Mouse (Mus musculus) CH12.LX (cell line): ENCODE results near the gene Capn13. TPM values are rescaled to one million over a fixed set of nuclear protein-coding genes. Genes with fewer than 3 reads are reported as not detected.

Experiments
- DNase-seq: peaks from one replicate; pipeline ENCODE4 v3.0.0-alpha.2; 2013; ENCODE audit errors: extremely low read depth
- H3K27ac ChIP-seq: 2 replicates; pipeline ENCODE4 v1.5.1; 2012; ENCODE audit warnings: low read depth, mild to moderate bottlenecking, control low read depth, moderate library complexity; ENCODE audit not compliant: insufficient read depth
- H3K27me3 ChIP-seq: replicated peaks from 2 replicates; pipeline ENCODE3; 2012; ENCODE audit warnings: inconsistent platforms
- H3K36me3 ChIP-seq, 2 experiments: replicated peaks in 1 of 2; 2 replicates each; pipeline versions ENCODE3 to v1.6.1; 2012; ENCODE audit warnings: inconsistent platforms in 1 of 2, low read length in 1 of 2, mild to moderate bottlenecking in 1 of 2, mixed read lengths in 1 of 2, moderate library complexity in 1 of 2; ENCODE audit not compliant: control insufficient read depth in 1 of 2, insufficient read depth in 1 of 2
- H3K4me1 ChIP-seq, 2 experiments: 2 replicates each; pipeline ENCODE4 v1.6.1; 2012; ENCODE audit warnings: inconsistent platforms in 1 of 2, moderate library complexity in 1 of 2; ENCODE audit not compliant: insufficient read depth in 2 of 2, control insufficient read depth in 1 of 2
- H3K4me2 ChIP-seq: 2 replicates; pipeline ENCODE4 v1.6.1; 2012; ENCODE audit warnings: low read depth, mild to moderate bottlenecking, control low read depth; ENCODE audit not compliant: poor library complexity, insufficient read depth, severe bottlenecking
- H3K4me3 ChIP-seq, 3 experiments: fragments of 150-350 bp in 1 of 3; sonication (generic) in 1 of 3; replicated peaks in 1 of 3; 2 replicates each; pipeline versions ENCODE3 to v1.5.1; 2011 to 2012; ENCODE audit warnings: low read depth in 2 of 3, low read length in 2 of 3, mild to moderate bottlenecking in 2 of 3, moderate library complexity in 2 of 3, control low read depth in 1 of 3, improper control_type of control experiment in 1 of 3, inconsistent platforms in 1 of 3, mixed read lengths in 1 of 3; ENCODE audit not compliant: poor library complexity in 1 of 3
- H3K79me2 ChIP-seq: replicated peaks from 2 replicates; pipeline ENCODE4 v1.6.1; 2012; ENCODE audit warnings: mild to moderate bottlenecking, moderate library complexity; ENCODE audit not compliant: control insufficient read depth, poor library complexity, insufficient read depth, severe bottlenecking; ENCODE audit errors: extremely low read depth
- H3K9ac ChIP-seq: 2 replicates; pipeline ENCODE4 v1.6.1; 2012; ENCODE audit warnings: low read depth, mild to moderate bottlenecking, control low read depth, moderate library complexity; ENCODE audit not compliant: insufficient read depth
- H3K9me3 ChIP-seq: replicated peaks from 2 replicates; pipeline ENCODE3; 2012; ENCODE audit warnings: low read length, inconsistent platforms, mixed read lengths
- CHD1 ChIP-seq: IDR thresholded peaks from 2 replicates; pipeline ENCODE4 v1.6.1; 2012; ENCODE audit warnings: low read depth, low read length, improper control_type of control experiment, inconsistent platforms
- CHD2 ChIP-seq: IDR thresholded peaks from 2 replicates; pipeline ENCODE4 v1.6.1; 2011; ENCODE audit warnings: low read length, improper control_type of control experiment
- CTCF ChIP-seq, 2 experiments: IDR thresholded peaks in 1 of 2; conservative IDR thresholded peaks in 1 of 2; 2 replicates each; pipeline ENCODE4 v1.5.1; 2011 to 2012; ENCODE audit warnings: low read depth in 2 of 2, low read length in 2 of 2, improper control_type of control experiment in 1 of 2, inconsistent platforms in 1 of 2, mild to moderate bottlenecking in 1 of 2, moderate library complexity in 1 of 2
- E2F4 ChIP-seq: IDR thresholded peaks from 2 replicates; pipeline ENCODE4 v1.6.1; 2011; ENCODE audit warnings: low read depth, low read length, improper control_type of control experiment; ENCODE audit not compliant: insufficient replicate concordance
- EP300 ChIP-seq: IDR thresholded peaks from 2 replicates; pipeline ENCODE4 v1.6.1; 2011; ENCODE audit warnings: low read length, improper control_type of control experiment
- ETS1 ChIP-seq: conservative IDR thresholded peaks from 2 replicates; pipeline ENCODE4 v1.6.1; 2012; ENCODE audit warnings: low read depth, mild to moderate bottlenecking, inconsistent platforms, low read length, improper control_type of control experiment, moderate library complexity
- GABPA ChIP-seq: IDR thresholded peaks from 2 replicates; pipeline ENCODE4 v1.6.1; 2012; ENCODE audit warnings: low read depth, low read length, improper control_type of control experiment, inconsistent platforms; ENCODE audit not compliant: insufficient replicate concordance
- HCFC1 ChIP-seq: IDR thresholded peaks from 2 replicates; pipeline ENCODE4 v1.6.1; 2012; ENCODE audit warnings: low read depth, mild to moderate bottlenecking, inconsistent platforms, low read length, improper control_type of control experiment
- JUN ChIP-seq: IDR thresholded peaks from 2 replicates; pipeline ENCODE4 v1.6.1; 2011; ENCODE audit warnings: low read depth, mild to moderate bottlenecking, low read length, improper control_type of control experiment, moderate library complexity; ENCODE audit not compliant: insufficient read depth
- JUND ChIP-seq: conservative IDR thresholded peaks from 2 replicates; pipeline ENCODE4 v1.6.1; 2011; ENCODE audit warnings: low read depth, low read length, improper control_type of control experiment
- KAT2A ChIP-seq: IDR thresholded peaks from 2 replicates; pipeline ENCODE4 v1.6.1; 2012; ENCODE audit warnings: low read length, improper control_type of control experiment, inconsistent platforms; ENCODE audit not compliant: insufficient replicate concordance
- MAFK ChIP-seq: IDR thresholded peaks from 2 replicates; pipeline ENCODE4 v1.6.1; 2011; ENCODE audit warnings: low read length, improper control_type of control experiment; ENCODE audit not compliant: insufficient replicate concordance
- MAX ChIP-seq: IDR thresholded peaks from 2 replicates; pipeline ENCODE4 v1.6.1; 2011; ENCODE audit warnings: low read length, improper control_type of control experiment
- MAZ ChIP-seq: IDR thresholded peaks from 2 replicates; pipeline ENCODE4 v1.6.1; 2012; ENCODE audit warnings: low read depth, mild to moderate bottlenecking, inconsistent platforms, low read length, improper control_type of control experiment, moderate library complexity
- MEF2A ChIP-seq: IDR thresholded peaks from 2 replicates; pipeline ENCODE4 v1.6.1; 2014; ENCODE audit warnings: low read depth, mild to moderate bottlenecking, inconsistent platforms, low read length, improper control_type of control experiment, borderline replicate concordance
- MXI1 ChIP-seq: IDR thresholded peaks from 2 replicates; pipeline ENCODE4 v1.6.1; 2011; ENCODE audit warnings: mild to moderate bottlenecking, low read depth, low read length, improper control_type of control experiment
- MYC ChIP-seq: IDR thresholded peaks from 2 replicates; pipeline ENCODE4 v1.6.1; 2011; ENCODE audit warnings: low read depth, mild to moderate bottlenecking, improper control_type of control experiment, low read length
- NELFE ChIP-seq: IDR thresholded peaks from 2 replicates; pipeline ENCODE4 v1.6.1; 2011; ENCODE audit warnings: low read depth, low read length, improper control_type of control experiment
- NRF1 ChIP-seq: IDR thresholded peaks from 2 replicates; pipeline ENCODE4 v1.6.1; 2014; ENCODE audit warnings: low read depth, mild to moderate bottlenecking, inconsistent platforms, low read length, improper control_type of control experiment, moderate library complexity
- PAX5 ChIP-seq: IDR thresholded peaks from 2 replicates; pipeline ENCODE4 v1.6.1; 2012; ENCODE audit warnings: low read length, inconsistent platforms, mixed read lengths
- POLR2A ChIP-seq: IDR thresholded peaks from 2 replicates; pipeline ENCODE4 v1.6.1; 2011; ENCODE audit warnings: low read depth, mild to moderate bottlenecking, improper control_type of control experiment, low read length
- POLR2AphosphoS2 ChIP-seq: IDR thresholded peaks from 2 replicates; pipeline ENCODE4 v1.6.1; 2011; ENCODE audit warnings: low read depth, low read length, improper control_type of control experiment
- RAD21 ChIP-seq: IDR thresholded peaks from 2 replicates; pipeline ENCODE4 v1.6.1; 2011; ENCODE audit warnings: low read depth, mild to moderate bottlenecking, low read length, improper control_type of control experiment, moderate library complexity
- RCOR1 ChIP-seq: conservative IDR thresholded peaks from 2 replicates; pipeline ENCODE4 v1.6.1; 2012; ENCODE audit warnings: low read depth, mild to moderate bottlenecking, inconsistent platforms, low read length, improper control_type of control experiment
- SIN3A ChIP-seq: IDR thresholded peaks from 2 replicates; pipeline ENCODE4 v1.6.1; 2012; ENCODE audit warnings: low read length, improper control_type of control experiment, inconsistent platforms
- SMC3 ChIP-seq: IDR thresholded peaks from 2 replicates; pipeline ENCODE4 v1.6.1; 2011; ENCODE audit warnings: low read depth, low read length, improper control_type of control experiment
- TBP ChIP-seq: conservative IDR thresholded peaks from 2 replicates; pipeline ENCODE4 v1.6.1; 2011; ENCODE audit warnings: low read depth, low read length, improper control_type of control experiment
- USF1 ChIP-seq: IDR thresholded peaks from 2 replicates; pipeline ENCODE4 v1.6.1; 2014; ENCODE audit warnings: low read depth, mild to moderate bottlenecking, inconsistent platforms, low read length, improper control_type of control experiment
- USF2 ChIP-seq: conservative IDR thresholded peaks from 2 replicates; pipeline ENCODE4 v1.6.1; 2011; ENCODE audit warnings: low read depth, low read length, improper control_type of control experiment
- ZC3H11A ChIP-seq: IDR thresholded peaks from 2 replicates; pipeline ENCODE4 v1.6.1; 2012; ENCODE audit warnings: low read depth, mild to moderate bottlenecking, inconsistent platforms, low read length, improper control_type of control experiment
- ZKSCAN1 ChIP-seq: IDR thresholded peaks from 2 replicates; pipeline ENCODE4 v1.6.1; 2012; ENCODE audit warnings: low read depth, inconsistent platforms, low read length, improper control_type of control experiment, borderline replicate concordance
- ZMIZ1 ChIP-seq: IDR thresholded peaks from 2 replicates; pipeline ENCODE4 v1.6.1; 2012; ENCODE audit warnings: low read depth, mild to moderate bottlenecking, inconsistent platforms, low read length, improper control_type of control experiment
- ZNF384 ChIP-seq: IDR thresholded peaks from 2 replicates; pipeline ENCODE4 v1.6.1; 2012; ENCODE audit warnings: low read depth, low read length, improper control_type of control experiment, inconsistent platforms
- dilution Hi-C: fragments of 300-500 bp; cut with MboI; formaldehyde crosslinking; loops from 2 replicates; pipeline ENCODE4 v1.14.3; 2020; ENCODE audit warnings: low sequenced_read_pairs; ENCODE audit not compliant: extremely low pct_unique_long_range_greater_than_20kb, extremely low pct_ligation_motif_present
- in situ Hi-C: fragments of 300-500 bp; cut with MboI; formaldehyde crosslinking; loops from 3 replicates; pipeline ENCODE4 v1.14.3; 2019; ENCODE audit warnings: low sequenced_read_pairs, low pct_ligation_motif_present, low pct_unique_long_range_greater_than_20kb, mixed read lengths
- polyA plus RNA-seq: library from polyadenylated mRNA; unstranded; fragments of >175 nt; gene quantifications from 2 replicates; pipeline ENCODE4 v1.2.1, GENCODE M21; 2012; ENCODE audit warnings: low read depth; ENCODE audit not compliant: insufficient read length
- total RNA-seq, 2 experiments: library from RNA; depleted of rRNA; stranded (reverse); fragments of 300-350 nt in 1 of 2; fragments of >200 nt in 1 of 2; gene quantifications; 2 replicates each; pipeline ENCODE4 v1.2.3; 2012 to 2014

Capn13 gene
- total and polyA plus RNA-seq, 3 experiments, result not detected

GRCm38 (mm10) chr17:73303217-73303616 lies 97.4 kb downstream of the Capn13 start:
- no peaks in the 10 kb centered on the region for H3K27me3 ChIP-seq
- peak; percentile 67 for DNase-seq
- dilution Hi-C loops, result no loop called here

GRCm38 (mm10) chr17:73302104-73302503 lies 98.6 kb downstream of the Capn13 start:
- H3K9me3 ChIP-seq, result no peaks in the 10 kb centered on the region
- no peak overlapping the region for H3K9ac ChIP-seq
- in situ Hi-C loops, result no loop called here
- 0 out of 2 replicates have a peak overlapping the region, but pooled peaks have one; percentile 58 for H3K27ac ChIP-seq
- peaks cover 0 to 13% of the 10 kb centered on the region in 2 experiments; a peak in 2 of 4 replicates for H3K4me1 ChIP-seq
- H3K4me3 ChIP-seq, result peak overlapping the region; percentile 32 to 49 (median 48)
- DNase-seq, result peak; percentile 93
- H3K4me2 ChIP-seq, result peak overlapping the region; percentile 76
- no peaks in the 10 kb centered on the region for H3K27me3 ChIP-seq
- no peaks in the 10 kb centered on the region for H3K79me2 ChIP-seq
- no peaks in the 10 kb centered on the region for H3K36me3 ChIP-seq
- dilution Hi-C loops, result no loop called here
- TF ChIP-seq CTCF (conservative IDR thresholded peaks at IDR 0.05 in 1 of 2, IDR thresholded peaks at IDR 0.05 in 1 of 2; ENCODE audit: low read depth in 2 of 2, low read length in 2 of 2) (peak; percentile 81 to 99), KAT2A (no peak), ZNF384 (no peak), SIN3A (peak; percentile 31; the same call in 1 of the 2 replicates), MXI1 (peak; percentile 51; the same call in 1 of the 2 replicates), TBP (no peak), MAX (no peak), MEF2A (peak; percentile 14; the same call in 1 of the 2 replicates), NRF1 (no peak), MYC (0 out of 2 replicates have a peak, but pooled peaks have one; percentile 31), PAX5 (no peak), CHD1 (no peak), MAFK (no peak), EP300 (no peak), POLR2AphosphoS2 (no peak), GABPA (no peak), CHD2 (no peak), E2F4 (no peak), RCOR1 (peak; percentile 54; the same call in 1 of the 2 replicates), JUND (no peak), MAZ (no peak), USF1 (no peak), POLR2A (0 out of 2 replicates have a peak, but pooled peaks have one; percentile 25), ZKSCAN1 (no peak), JUN (no peak), SMC3 (peak; percentile 84), HCFC1 (no peak)

More at GRCm38 (mm10) chr17:73303217-73303616, 97.4 kb downstream of the Capn13 start:
- H3K9me3 ChIP-seq, result no peaks in the 10 kb centered on the region
- TF ChIP-seq RCOR1 (no peak), ZMIZ1 (no peak), ZC3H11A (no peak), USF2 (no peak), USF1 (no peak), NELFE (no peak), POLR2A (no peak), MAX (no peak), POLR2AphosphoS2 (no peak), HCFC1 (no peak), MEF2A (no peak), E2F4 (no peak), ZKSCAN1 (no peak), SMC3 (peak; percentile 70), ETS1 (no peak), RAD21 (peak; percentile 81), CHD2 (no peak), CTCF (conservative IDR thresholded peaks at IDR 0.05 in 1 of 2, IDR thresholded peaks at IDR 0.05 in 1 of 2; ENCODE audit: low read depth in 2 of 2, low read length in 2 of 2) (peak; percentile 77 to 80), TBP (no peak)
- H3K36me3 ChIP-seq, result no peaks in the 10 kb centered on the region
- H3K4me1 ChIP-seq, result peaks cover 0 to 13% of the 10 kb centered on the region in 2 experiments; a peak in 2 of 4 replicates
- H3K4me2 ChIP-seq, result no peak overlapping the region
- in situ Hi-C loops, result no loop called here
- H3K9ac ChIP-seq, result no peak overlapping the region
- H3K79me2 ChIP-seq, result no peaks in the 10 kb centered on the region
- H3K27ac ChIP-seq, result no peak overlapping the region
- no peak overlapping the region for H3K4me3 ChIP-seq
